In genomic region chr17:28286133-28286532, GRCm38 (mm10) we compare ENCODE assay signal across 18 mouse cellular contexts. TPM values are rescaled to one million over a fixed set of nuclear protein-coding genes. Genes with fewer than 3 reads are reported as not detected.
DNase-seq lines count a peak whose midpoint lies in the region; ATAC-seq and TF ChIP-seq lines count a peak whose summit lies in the region.
"Had no signal": no experiment of that assay in that cellular context is flagged by ENCODE, and none has a peak within 500 bp of the region (broad histone marks: within the 10 kb centered on the region; RNA-seq: fewer than 3 reads in every experiment).

No protein-coding gene starts in this region.

- H3K36me3 ChIP-seq in limb, embryonic 12.5 days: peaks cover 35% of the 10 kb centered on the region; the same call in 1 of the 2 replicates

- peak; percentile 13; the same call in 1 of the 2 replicates for ATAC-seq in common myeloid progenitor, adult 5-6 weeks (replicated peaks; ENCODE audit: low read depth, poor library complexity, severe bottlenecking)
- ATAC-seq in limb, embryonic 12.5 days (ENCODE audit: insufficient number of reproducible peaks, insufficient read depth, low FRiP score, low TSS enrichment, low read depth): no peak
- ATAC-seq: inflammation-experienced regulatory T-cells, adult 6 months had no signal

- DNase-seq in gastrocnemius, adult 2 months: no peak
- no peak for DNase-seq in gastrocnemius, postnatal 4 days (ENCODE audit: low spot score in 2 of 2)
- DNase-seq in left cerebral cortex, postnatal 4 days: peak; percentile 50
- DNase-seq in left cerebral cortex, postnatal 14 days (ENCODE audit: low spot score in 2 of 2): no peak
- DNase-seq in lung, postnatal 10 days: no peak
- DNase-seq: gastrocnemius, postnatal 14 days; kidney, postnatal 10 days; layer of hippocampus, adult 9-11 months; lung, adult 18-20 months; lung, postnatal 4 days; right cerebral cortex, adult 18-20 months; thymus, adult 18-20 months had no signal

- H3K4me2 ChIP-seq in limb, embryonic 12.5 days: no peak overlapping the region
- H3K4me2 ChIP-seq: midbrain, embryonic 11.5 days had no signal

- H3K4me1 ChIP-seq in limb, embryonic 12.5 days (replicated peaks): peaks cover 46% of the 10 kb centered on the region

- no peaks in the 10 kb centered on the region for H3K27me3 ChIP-seq in limb, embryonic 12.5 days

- 77% methylated on average over 10 of the region's 10 CpGs for WGBS in limb, embryonic 12.5 days

- no peaks in the 10 kb centered on the region for H3K9me3 ChIP-seq in limb, embryonic 12.5 days
- H3K9me3 ChIP-seq: G1E had no signal

- intact Hi-C loops in gastrocnemius, adult 2 months (cut with DNase I): no loop called here
- intact Hi-C loops in left cerebral cortex, postnatal 4 days (cut with DNase I): no loop called here
- intact Hi-C loops in left cerebral cortex, postnatal 14 days (cut with DNase I): no loop called here

- peak overlapping the region; percentile 24; the same call in 1 of the 2 replicates for H3K27ac ChIP-seq in gastrocnemius, adult 2 months
- H3K27ac ChIP-seq in limb, embryonic 12.5 days: no peak overlapping the region

- H3K4me3 ChIP-seq in gastrocnemius, adult 2 months: no peak overlapping the region
- no peak overlapping the region for H3K4me3 ChIP-seq in limb, embryonic 12.5 days (replicated peaks)
- H3K4me3 ChIP-seq: erythroblast, embryonic 14.5 days had no signal

- TF ChIP-seq CTCF in gastrocnemius, adult 2 months (IDR thresholded peaks at IDR 0.05): no peak

- H3K9ac ChIP-seq in limb, embryonic 12.5 days (replicated peaks): 0 out of 2 replicates have a peak overlapping the region, but pooled peaks have one; percentile 37

RNA-seq across cellular contexts. Expression of gene Fance, which starts 27.2 kb away (rescaled TPM):
- 10 to 100 TPM in 1 of 2 experiments, 1 to 10 TPM in 1; 9.4 to 11.2 TPM for total RNA-seq in gastrocnemius, adult 2 months (2021)
- total RNA-seq in gastrocnemius, postnatal 4 days (2021): 10 to 100 TPM; 24.9 to 25.4 TPM
- total RNA-seq in left cerebral cortex, postnatal 4 days (2021): 10 to 100 TPM; 28.9 to 29.0 TPM
- 10 to 100 TPM; 28.3 to 29.6 TPM for total RNA-seq in left cerebral cortex, postnatal 14 days (2021)
- 15.9 and 36.0 TPM in 2 replicates for total RNA-seq in common myeloid progenitor, adult 5-6 weeks (2017)
- 36.5 and 44.5 TPM in 2 replicates for polyA plus RNA-seq in limb, embryonic 12.5 days (2016; fragmentation: Nextera tagmentation; extraction: Ambion mirVana)

RNA-seq across cellular contexts. Expression of gene Rpl10a, which starts 42.1 kb away (rescaled TPM):
- total RNA-seq in gastrocnemius, adult 2 months (2021): 100 to 1,000 TPM; 382 to 410 TPM
- 100 to 1,000 TPM; 919 to 955 TPM for total RNA-seq in gastrocnemius, postnatal 4 days (2021)
- total RNA-seq in left cerebral cortex, postnatal 4 days (2021): 100 to 1,000 TPM; 646 to 664 TPM
- 100 to 1,000 TPM; 365 to 369 TPM for total RNA-seq in left cerebral cortex, postnatal 14 days (2021)
- 1,140 and 1,191 TPM in 2 replicates for total RNA-seq in common myeloid progenitor, adult 5-6 weeks (2017)
- 535 and 537 TPM in 2 replicates for polyA plus RNA-seq in limb, embryonic 12.5 days (2016; fragmentation: Nextera tagmentation; extraction: Ambion mirVana)

RNA-seq across cellular contexts. Expression of gene Ppard, which starts 53.6 kb away (rescaled TPM):
- 10 to 100 TPM; 29.1 to 30.7 TPM for total RNA-seq in gastrocnemius, adult 2 months (2021)
- 10 to 100 TPM; 34.3 to 37.6 TPM for total RNA-seq in gastrocnemius, postnatal 4 days (2021)
- total RNA-seq in left cerebral cortex, postnatal 4 days (2021): 10 to 100 TPM; 17.4 to 19.0 TPM
- total RNA-seq in left cerebral cortex, postnatal 14 days (2021): 10 to 100 TPM; 28.3 to 28.7 TPM
- total RNA-seq in common myeloid progenitor, adult 5-6 weeks (2017): 2.1 and 3.1 TPM in 2 replicates
- polyA plus RNA-seq in limb, embryonic 12.5 days (2016; fragmentation: Nextera tagmentation; extraction: Ambion mirVana): 3.2 and 3.5 TPM in 2 replicates
